Mouse (Mus musculus): ENCODE results near the gene Wnt6.

DNA sequence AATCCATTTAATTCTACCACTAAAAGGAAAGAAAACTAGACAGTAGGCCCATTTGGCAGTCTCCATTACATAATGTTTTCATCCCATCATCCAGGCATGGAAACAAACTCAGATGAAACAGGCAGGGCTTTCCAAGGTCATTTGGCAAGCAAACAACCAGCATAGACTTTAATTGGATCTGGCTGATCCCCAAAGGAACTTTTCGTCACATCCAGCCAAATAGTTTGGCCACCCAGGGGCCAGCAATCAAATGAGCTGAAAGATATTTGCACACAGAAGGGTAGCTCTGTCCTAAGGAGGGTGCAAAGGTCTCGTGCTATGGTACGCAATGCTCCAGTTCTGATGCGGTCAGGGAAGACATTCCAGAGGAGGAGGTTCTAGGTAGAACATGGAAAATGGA, 21.0 kb upstream of the Wnt6 start:
- TF ChIP-seq POLR2A (IDR thresholded peaks at IDR 0.05; ENCODE audit: borderline replicate concordance, control insufficient read depth, low read depth, low read length) (no peak), CTCF (IDR thresholded peaks at IDR 0.05; ENCODE audit: control insufficient read depth, insufficient read depth, low read length) (no peak)

Measured in bone marrow, adult 2 months (tissue).